Mouse (Mus musculus) kidney, adult 2 months (tissue): ENCODE data around the gene Kcnh7.

Experiments used
- CTCF ChIP-seq: fragments of 200-500 bp; conservative IDR thresholded peaks from 2 replicates; pipeline ENCODE4 v1.5.1; 2011; ENCODE audit warnings: low read depth, mild to moderate bottlenecking, control low read depth, low read length, moderate library complexity, mixed read lengths; ENCODE audit not compliant: insufficient read depth, insufficient read length
- POLR2A ChIP-seq: fragments of 200-500 bp; IDR thresholded peaks from one replicate; pipeline ENCODE4 v1.6.1; 2011; ENCODE audit warnings: low read depth, low read length, control low read depth

DNA sequence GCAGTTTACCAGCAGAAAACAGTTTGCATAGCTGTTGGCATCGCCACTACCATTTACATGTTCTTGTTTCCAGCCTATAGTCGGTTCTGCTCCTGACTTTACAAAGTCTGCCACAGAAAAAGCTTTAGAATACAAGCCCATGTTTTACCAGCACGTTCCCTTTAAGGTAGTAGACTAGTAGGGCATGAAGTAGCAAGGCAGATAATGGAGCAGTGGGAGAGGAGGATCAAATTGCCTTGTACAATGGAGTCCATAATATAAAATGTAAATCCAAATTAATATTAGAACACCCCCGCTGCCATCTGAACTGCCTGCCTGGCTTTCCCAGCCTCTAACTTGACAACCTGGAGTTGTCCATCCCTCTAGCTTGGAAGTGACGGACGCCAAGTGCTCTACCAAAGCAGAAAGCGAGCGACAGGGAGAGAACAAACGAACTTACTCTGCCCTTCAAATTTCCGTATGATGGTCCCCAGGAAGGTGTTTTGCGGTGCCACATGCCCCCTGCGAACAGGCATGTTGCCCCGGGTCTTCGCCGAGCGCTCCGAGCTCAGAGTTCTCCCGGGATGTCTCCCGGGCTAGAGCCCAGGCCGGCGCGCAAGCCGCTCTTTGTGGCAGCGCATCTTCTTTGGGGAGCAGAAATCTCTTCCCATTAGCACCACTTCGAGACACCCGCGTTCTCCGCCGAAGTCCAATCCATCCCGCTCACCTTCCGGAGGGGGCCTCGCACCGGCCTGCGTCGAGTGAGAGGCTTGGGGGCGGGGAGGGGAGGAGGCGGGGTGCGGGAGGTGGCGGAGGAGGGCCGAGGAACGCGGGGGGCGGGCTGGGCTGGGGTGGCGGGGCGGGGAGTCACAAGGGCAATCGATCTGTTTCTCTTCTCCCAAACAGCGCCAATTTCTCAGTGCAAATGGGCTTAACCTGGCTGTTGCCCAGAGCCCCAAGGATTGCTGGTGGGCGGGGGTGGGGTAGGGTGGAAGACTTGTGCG, at the start of gene Kcnh7:
- TF ChIP-seq CTCF (no peak), POLR2A (no peak)
